Mouse (Mus musculus) forebrain, embryonic 10.5 days (tissue): ENCODE measurements around the gene Igsf10. TPM values are rescaled to one million over a fixed set of nuclear protein-coding genes. Genes with fewer than 3 reads are reported as not detected.

Experiments
- DNase-seq: peaks from one replicate; pipeline ENCODE4 v3.0.0-alpha.2; 2017; ENCODE audit warnings: low spot score; ENCODE audit errors: extremely low spot score
- H3K27ac ChIP-seq: fragments of 300-500 bp; sonication (generic); 2 replicates; pipeline ENCODE4 v1.5.1; 2016; ENCODE audit warnings: mild to moderate bottlenecking
- H3K27me3 ChIP-seq: fragments of 300-500 bp; sonication (generic); 2 replicates; pipeline ENCODE4 v1.6.1; 2016; ENCODE audit warnings: mild to moderate bottlenecking; ENCODE audit not compliant: poor library complexity, severe bottlenecking
- H3K36me3 ChIP-seq: fragments of 300-500 bp; sonication (generic); replicated peaks from 2 replicates; pipeline ENCODE4 v1.6.1; 2016; ENCODE audit warnings: mild to moderate bottlenecking, moderate library complexity
- H3K4me1 ChIP-seq: fragments of 300-500 bp; sonication (generic); 2 replicates; pipeline ENCODE4 v1.6.1; 2016
- H3K4me3 ChIP-seq: fragments of 300-500 bp; sonication (generic); 2 replicates; pipeline ENCODE4 v1.5.1; 2016; ENCODE audit warnings: mild to moderate bottlenecking, moderate library complexity
- H3K9me3 ChIP-seq: fragments of 300-500 bp; sonication (generic); 2 replicates; pipeline ENCODE4 v1.6.1; 2016; ENCODE audit warnings: mild to moderate bottlenecking, moderate library complexity
- WGBS: fragments of 180-500 bp; shearing (Covaris S2); methylation state at CpG from one replicate; pipeline ENCODE4 v1.1.7; 2016; 5-methylcytosine and 5-hydroxymethylcytosine counted together
- polyA plus RNA-seq: library from polyadenylated mRNA; unstranded; fragments of >200 nt; fragmentation: Nextera tagmentation; extraction: Ambion mirVana; gene quantifications from 2 replicates; pipeline ENCODE4 v1.2.1, GENCODE M21; 2016

Gene Igsf10
- polyA plus RNA-seq, 1 experiment from 2014 or later = 2.6 TPM

- H3K9me3 ChIP-seq = no peaks in the 10 kb centered on the region
- no peak for DNase-seq
- H3K4me3 ChIP-seq = no peak overlapping the region
- 92% methylated on average over 6 of the region's 6 CpGs for WGBS
- H3K4me1 ChIP-seq = no peaks in the 10 kb centered on the region
- H3K36me3 ChIP-seq = peaks cover 1% of the 10 kb centered on the region; the same call in 1 of the 2 replicates
- no peak overlapping the region for H3K27ac ChIP-seq
- no peaks in the 10 kb centered on the region for H3K27me3 ChIP-seq
Observed at GRCm38 (mm10) chr3:59270811-59271210, 73.4 kb downstream of the Igsf10 start.

Other genes with a start within 250 kb of the Igsf10 start
- 1.6 TPM in 2 replicates for gene Gpr171, start 242.6 kb downstream of the Igsf10 start, polyA plus RNA-seq
- gene P2ry14, start 190.8 kb downstream of the Igsf10 start, polyA plus RNA-seq = 1.9 and 2.4 TPM in 2 replicates
- 0.17 and 0.20 TPM in 2 replicates for gene Gpr87, start 149.3 kb downstream of the Igsf10 start, polyA plus RNA-seq
- gene P2ry13, start 133.5 kb downstream of the Igsf10 start, polyA plus RNA-seq = 0.52 and 0.67 TPM in 2 replicates
- 0.62 and 0.63 TPM in 2 replicates for gene P2ry12, start 81.5 kb downstream of the Igsf10 start, polyA plus RNA-seq